Mouse (Mus musculus) thymus, postnatal 4 days (tissue): ENCODE data around the gene Gjb3.

Source experiments
- DNase-seq: peaks from one replicate; pipeline ENCODE4 v3.0.0; 2021

Gjb3 gene

GRCm38 (mm10) chr4:127278451-127279001 lies 52.1 kb downstream of the Gjb3 start:
- no peak for DNase-seq
